Mouse (Mus musculus): ENCODE measurements at regions not wholly inside any gene's neighbourhood (a gene's known extent, or its start where the extent isn't known, plus 50 kb on each side); places are given as distances from the start of the nearest gene placed in this dataset.

GRCm38 (mm10) chr12:11518379-11518778, 62.5 kb downstream of the Rad51ap2 start:
- peak; percentile 3 for DNase-seq (ENCODE audit: low read depth, low spot score)

GRCm38 (mm10) chr12:11562891-11563290, 107.0 kb downstream of the Rad51ap2 start:
- no peak for DNase-seq (ENCODE audit: low read depth, low spot score)

- no peak for DNase-seq (ENCODE audit: low read depth, low spot score)
Measured at GRCm38 (mm10) chr12:11570160-11570559, 114.3 kb downstream of the Rad51ap2 start.

GRCm38 (mm10) chr12:11603946-11604345, 148.1 kb downstream of the Rad51ap2 start:
- peak; percentile 67 for DNase-seq (ENCODE audit: low read depth, low spot score)

GRCm38 (mm10) chr12:11608733-11609132, 152.9 kb downstream of the Rad51ap2 start:
- DNase-seq (ENCODE audit: low read depth, low spot score) = no peak

- DNase-seq (ENCODE audit: low read depth, low spot score) = peak; percentile 80
Measured at GRCm38 (mm10) chr12:11611656-11612055, 155.8 kb downstream of the Rad51ap2 start.

GRCm38 (mm10) chr12:11615237-11615636, 159.4 kb downstream of the Rad51ap2 start:
- DNase-seq (ENCODE audit: low read depth, low spot score) = no peak

- no peak for DNase-seq (ENCODE audit: low read depth, low spot score)
Measured at GRCm38 (mm10) chr12:11623561-11623960, 167.7 kb downstream of the Rad51ap2 start.

GRCm38 (mm10) chr12:11630178-11630577, 174.3 kb downstream of the Rad51ap2 start:
- no peak for DNase-seq (ENCODE audit: low read depth, low spot score)

- DNase-seq (ENCODE audit: low read depth, low spot score) = no peak
Measured at GRCm38 (mm10) chr12:11631790-11632189, 175.9 kb downstream of the Rad51ap2 start.

- DNase-seq (ENCODE audit: low read depth, low spot score) = peak; percentile 71
Measured at GRCm38 (mm10) chr12:11673281-11673680, 217.4 kb downstream of the Rad51ap2 start.

- DNase-seq (ENCODE audit: low read depth, low spot score) = no peak
Measured at GRCm38 (mm10) chr12:11694797-11695196, 238.9 kb downstream of the Rad51ap2 start.

- no peak for DNase-seq (ENCODE audit: low read depth, low spot score)
Measured at GRCm38 (mm10) chr12:11708879-11709602, 253.2 kb downstream of the Rad51ap2 start.

GRCm38 (mm10) chr12:11717633-11718032, 261.8 kb downstream of the Rad51ap2 start:
- DNase-seq (ENCODE audit: low read depth, low spot score) = no peak

- peak; percentile 65 for DNase-seq (ENCODE audit: low read depth, low spot score)
Measured at GRCm38 (mm10) chr12:11751471-11751870, 295.6 kb downstream of the Rad51ap2 start.

GRCm38 (mm10) chr12:11754184-11754907, 298.5 kb downstream of the Rad51ap2 start:
- DNase-seq (ENCODE audit: low read depth, low spot score) = no peak

GRCm38 (mm10) chr12:11802326-11802725, 346.4 kb downstream of the Rad51ap2 start:
- DNase-seq (ENCODE audit: low read depth, low spot score) = peak; percentile 26

GRCm38 (mm10) chr12:11803162-11803561, 347.3 kb downstream of the Rad51ap2 start:
- peak; percentile 16 for DNase-seq (ENCODE audit: low read depth, low spot score)

- no peak for DNase-seq (ENCODE audit: low read depth, low spot score)
Measured at GRCm38 (mm10) chr12:11829701-11830100, 373.8 kb downstream of the Rad51ap2 start.

GRCm38 (mm10) chr12:11831292-11831691, 375.4 kb downstream of the Rad51ap2 start:
- DNase-seq (ENCODE audit: low read depth, low spot score) = no peak

- peak; percentile 62 for DNase-seq (ENCODE audit: low read depth, low spot score)
Measured at GRCm38 (mm10) chr12:11837819-11838472, 382.1 kb downstream of the Rad51ap2 start.

- DNase-seq (ENCODE audit: low read depth, low spot score) = no peak
Measured at GRCm38 (mm10) chr12:11851034-11851433, 395.2 kb downstream of the Rad51ap2 start.
